Mouse (Mus musculus) heart, adult 2 months (tissue): ENCODE measurements around the gene Prmt1. TPM values are rescaled to one million over a fixed set of nuclear protein-coding genes. Genes with fewer than 3 reads are reported as not detected.
A peak's percentile ranks its signal among the peaks of the same experiment; 100 is the strongest.

ENCODE experiments used
- DNase-seq, 2 experiments: peaks; one replicate each; pipeline ENCODE4 v3.0.0; 2021
- H3K27ac ChIP-seq: fragments of 200-600 bp; 2 replicates; pipeline ENCODE4 v1.8.1; 2022
- H3K27me3 ChIP-seq: fragments of 200-500 bp; 2 replicates; pipeline ENCODE4 v1.6.1; 2012; ENCODE audit warnings: mild to moderate bottlenecking, low read length, inconsistent platforms, mixed read lengths; ENCODE audit not compliant: control insufficient read depth, insufficient read depth
- H3K36me3 ChIP-seq: fragments of 200-500 bp; 2 replicates; pipeline ENCODE4 v1.6.1; 2012; ENCODE audit warnings: low read length, inconsistent platforms; ENCODE audit not compliant: control insufficient read depth, insufficient read depth
- H3K4me1 ChIP-seq: fragments of 200-500 bp; 2 replicates; pipeline ENCODE4 v1.6.1; 2011; ENCODE audit warnings: low read length; ENCODE audit not compliant: control insufficient read depth, insufficient read depth
- H3K4me3 ChIP-seq: fragments of 200-600 bp; 2 replicates; pipeline ENCODE4 v1.8.1; 2022
- H3K79me2 ChIP-seq: fragments of 200-500 bp; replicated peaks from 2 replicates; pipeline ENCODE4 v1.6.1; 2012; ENCODE audit warnings: mild to moderate bottlenecking, inconsistent platforms, low read length, moderate library complexity, mixed read lengths; ENCODE audit not compliant: control insufficient read depth, insufficient read depth
- H3K9ac ChIP-seq: fragments of 200-500 bp; 2 replicates; pipeline ENCODE4 v1.6.1; 2012; ENCODE audit warnings: low read depth, mild to moderate bottlenecking, control low read depth, inconsistent platforms, low read length, mixed read lengths
- CTCF ChIP-seq: fragments of 200-600 bp; IDR thresholded peaks from 2 replicates; pipeline ENCODE4 v1.8.1; 2022; ENCODE audit warnings: antibody characterized with exemption, mild to moderate bottlenecking, moderate library complexity
- EP300 ChIP-seq: fragments of 200-500 bp; IDR thresholded peaks from 2 replicates; pipeline ENCODE4 v1.6.1; 2011; ENCODE audit warnings: low read depth, low read length, control low read depth; ENCODE audit not compliant: insufficient read depth
- POLR2A ChIP-seq: fragments of 200-500 bp; IDR thresholded peaks from 2 replicates; pipeline ENCODE4 v1.6.1; 2011; ENCODE audit warnings: mild to moderate bottlenecking, low read depth, low read length, control low read depth; ENCODE audit not compliant: insufficient read depth
- whole genome bisulfite sequencing: fragments of 180-500 bp; shearing (Covaris S2); methylation state at CpG from one replicate; pipeline ENCODE4 v1.1.7; 2018; 5-methylcytosine and 5-hydroxymethylcytosine counted together
- intact Hi-C: fragments of 180-260 bp; cut with DNase I; formaldehyde crosslinking; loops from one replicate; pipeline ENCODE4 v1.15.1; 2025
- polyA plus RNA-seq: library from polyadenylated mRNA; depleted of rRNA; stranded (reverse); fragments of >200 nt; gene quantifications from 2 replicates; pipeline ENCODE4 v1.2.3, GENCODE M21; 2012
- total RNA-seq, 2 experiments: library from RNA; stranded (reverse); gene quantifications; 2 replicates each; pipeline ENCODE4 v1.2.3; 2021

Gene Prmt1
- total and polyA plus RNA-seq, 3 experiments = 85.4 to 98.0 (median 96.7) TPM

GRCm38 (mm10) chr7:44970231-44970691 lies 16.1 kb downstream of the Prmt1 start:
- 1% methylated on average over 36 of the region's 36 CpGs for WGBS
- H3K79me2 ChIP-seq = no peaks in the 10 kb centered on the region
- peaks cover 3% of the 10 kb centered on the region; the same call in 1 of the 2 replicates for H3K4me1 ChIP-seq
- peak; percentile 78 to 87 for DNase-seq
- intact Hi-C loops = no loop called here
- peak overlapping the region; percentile 41 for H3K9ac ChIP-seq
- peak overlapping the region; percentile 70 for H3K27ac ChIP-seq
- H3K36me3 ChIP-seq = no peaks in the 10 kb centered on the region
- peak overlapping the region; percentile 56 for H3K4me3 ChIP-seq
- H3K27me3 ChIP-seq = no peaks in the 10 kb centered on the region
- peak; percentile 63 for TF ChIP-seq POLR2A
- 0 out of 2 replicates have a peak, but pooled peaks have one; percentile 33 for TF ChIP-seq EP300
- no peak for TF ChIP-seq CTCF

DNA sequence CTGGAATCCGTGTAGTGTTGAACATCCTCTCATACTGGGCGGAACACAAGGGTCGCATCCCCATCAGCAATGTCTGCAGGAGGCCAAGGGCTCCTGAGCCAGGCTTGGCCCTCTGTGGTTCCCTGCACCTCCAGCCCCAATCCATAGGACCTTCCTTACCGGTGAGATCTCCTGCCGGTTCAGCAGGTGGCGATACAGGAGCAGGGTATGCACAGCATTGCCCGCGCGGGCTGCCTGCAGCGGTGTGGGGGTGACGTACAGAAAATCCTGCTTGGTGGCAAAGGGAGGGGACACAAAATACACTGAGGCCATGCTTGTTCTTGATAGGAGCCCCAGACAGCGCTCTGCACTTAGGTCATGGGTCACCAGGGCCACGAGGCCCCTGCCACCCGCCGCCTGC lies 19.7 kb downstream of the Prmt1 start:
- Histone ChIP-seq H3K27me3 (no peaks in the 10 kb centered on the region), H3K4me1 (peaks cover 2% of the 10 kb centered on the region; the same call in 1 of the 2 replicates), H3K4me3 (no peak overlapping the region), H3K79me2 (no peaks in the 10 kb centered on the region), H3K9ac (no peak overlapping the region), H3K36me3 (no peaks in the 10 kb centered on the region), H3K27ac (no peak overlapping the region)
- intact Hi-C loops = no loop called here
- WGBS = 70% methylated on average over 15 of the region's 15 CpGs
- TF ChIP-seq CTCF (no peak), EP300 (no peak), POLR2A (no peak)
- DNase-seq = no peak

DNA sequence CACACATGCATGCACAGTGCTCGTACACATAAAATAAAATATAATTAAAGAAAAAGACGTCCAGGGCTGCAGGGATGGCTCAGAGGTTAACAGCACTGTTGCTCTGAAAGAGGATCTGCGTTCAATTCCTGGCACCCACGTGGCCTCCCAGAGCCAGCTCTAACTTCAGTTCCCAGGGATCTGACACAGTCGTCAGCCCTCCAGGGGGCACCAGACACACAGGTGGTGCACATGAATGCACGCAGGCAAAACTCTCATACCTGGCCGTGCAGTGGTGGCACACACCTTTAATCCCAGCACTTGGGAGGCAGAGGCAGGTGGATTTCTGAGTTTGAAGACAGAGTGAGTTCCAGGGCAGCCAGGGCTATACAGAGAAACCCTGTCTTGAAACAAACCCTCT lies 20.4 kb downstream of the Prmt1 start:
- Histone ChIP-seq H3K27me3 (no peaks in the 10 kb centered on the region), H3K4me1 (peaks cover under 1% of the 10 kb centered on the region; the same call in 1 of the 2 replicates), H3K27ac (no peak overlapping the region), H3K79me2 (no peaks in the 10 kb centered on the region), H3K9ac (no peak overlapping the region), H3K4me3 (no peak overlapping the region), H3K36me3 (no peaks in the 10 kb centered on the region)
- no peak for TF ChIP-seq EP300
- no peak for TF ChIP-seq POLR2A
- peak; percentile 24 for TF ChIP-seq CTCF
- no peak for DNase-seq
- WGBS = 71% methylated on average over 7 of the region's 7 CpGs
- intact Hi-C loops = no loop called here

- no peak overlapping the region for H3K9ac ChIP-seq
- TF ChIP-seq CTCF = no peak
- no peak overlapping the region for H3K4me3 ChIP-seq
- no peaks in the 10 kb centered on the region for H3K27me3 ChIP-seq
- WGBS = 97% methylated on average over 13 of the region's 13 CpGs
- intact Hi-C loops = no loop called here
- no peak overlapping the region for H3K27ac ChIP-seq
- H3K4me1 ChIP-seq = no peaks in the 10 kb centered on the region
- H3K79me2 ChIP-seq = no peaks in the 10 kb centered on the region
- H3K36me3 ChIP-seq = no peaks in the 10 kb centered on the region
- no peak for DNase-seq
Measured at GRCm38 (mm10) chr7:44964990-44965389, 21.4 kb downstream of the Prmt1 start.

GRCm38 (mm10) chr7:44962831-44963230 lies 23.5 kb downstream of the Prmt1 start:
- Histone ChIP-seq H3K9ac (no peak overlapping the region), H3K4me3 (no peak overlapping the region), H3K4me1 (no peaks in the 10 kb centered on the region), H3K36me3 (no peaks in the 10 kb centered on the region), H3K27me3 (no peaks in the 10 kb centered on the region), H3K79me2 (no peaks in the 10 kb centered on the region), H3K27ac (no peak overlapping the region)
- intact Hi-C loops = no loop called here
- DNase-seq = no peak
- 86% methylated on average over 5 of the region's 5 CpGs for WGBS
- TF ChIP-seq CTCF = no peak

DNA sequence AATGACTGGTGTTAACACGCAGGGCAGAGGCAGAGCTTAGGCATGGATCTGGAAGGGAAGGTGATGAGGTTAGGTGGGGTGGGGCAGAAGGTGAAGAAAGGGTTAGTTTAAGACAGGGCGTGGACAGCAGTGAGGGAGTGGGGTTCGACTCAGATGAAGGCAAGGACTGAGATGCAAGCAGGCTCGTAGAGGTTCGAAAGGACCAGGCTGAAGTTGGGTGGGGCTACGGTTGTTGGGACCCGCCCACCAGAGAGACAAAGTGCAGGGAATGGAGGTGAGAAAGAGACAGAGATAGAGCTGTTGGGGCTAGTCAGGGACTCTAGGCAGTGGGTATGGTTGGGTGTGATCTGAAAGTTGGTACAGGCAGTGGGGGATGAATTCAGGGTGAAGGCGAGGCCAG lies 24.0 kb downstream of the Prmt1 start:
- Histone ChIP-seq H3K79me2 (no peaks in the 10 kb centered on the region), H3K27me3 (no peaks in the 10 kb centered on the region), H3K4me3 (no peak overlapping the region), H3K9ac (no peak overlapping the region), H3K27ac (no peak overlapping the region), H3K4me1 (no peaks in the 10 kb centered on the region), H3K36me3 (no peaks in the 10 kb centered on the region)
- TF ChIP-seq EP300 (no peak), POLR2A (no peak), CTCF (no peak)
- no peak for DNase-seq
- intact Hi-C loops = no loop called here
- WGBS = 70% methylated on average over 8 of the region's 8 CpGs
